Comparison of ENCODE assay signal across 23 mouse cellular contexts in the genomic region with DNA sequence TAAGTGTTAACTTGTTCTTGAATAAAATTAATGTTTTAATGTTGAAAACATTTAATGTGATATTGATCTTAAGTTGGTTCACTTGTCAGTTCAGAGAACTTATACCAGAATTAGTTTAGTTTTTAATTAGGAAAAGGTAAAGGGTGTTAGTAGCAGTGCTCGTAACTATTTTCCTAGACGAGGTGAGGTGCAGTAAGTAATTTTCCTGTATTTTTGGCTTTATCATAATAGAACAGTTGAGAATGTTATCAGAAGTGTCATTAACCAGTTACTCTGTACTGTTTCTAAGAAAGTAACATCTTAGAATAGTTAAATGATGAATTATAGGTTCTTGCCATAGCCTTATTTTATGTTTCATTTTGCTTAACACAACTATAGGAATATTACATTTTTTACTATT. TPM values are rescaled to one million over a fixed set of nuclear protein-coding genes. Genes with fewer than 3 reads are reported as not detected.
A peak's percentile ranks its signal among the peaks of the same experiment; 100 is the strongest.
DNase-seq lines count a peak whose midpoint lies in the region; ATAC-seq and TF ChIP-seq lines count a peak whose summit lies in the region.
"Had no signal": no experiment of that assay in that cellular context is flagged by ENCODE, and none has a peak within 500 bp of the region (broad histone marks: within the 10 kb centered on the region; RNA-seq: fewer than 3 reads in every experiment).

No protein-coding gene starts in this region.

- 0 out of 2 replicates have a peak overlapping the region, but pooled peaks have one; percentile 24 for H3K27ac ChIP-seq in heart, embryonic 13.5 days (replicated peaks)
- H3K27ac ChIP-seq in liver, embryonic 11.5 days (ENCODE audit: low read depth, low read length): 0 out of 2 replicates have a peak overlapping the region, but pooled peaks have one; percentile 70
- peak overlapping the region; percentile 97 for H3K27ac ChIP-seq in liver, embryonic 13.5 days
- H3K27ac ChIP-seq: hindbrain, embryonic 12.5 days; hindbrain, postnatal 0 days; limb, embryonic 13.5 days; macrophage; midbrain, embryonic 13.5 days had no signal

- H3K9ac ChIP-seq in heart, embryonic 13.5 days: no peak overlapping the region
- no peak overlapping the region for H3K9ac ChIP-seq in liver, embryonic 11.5 days (ENCODE audit: low read depth, low read length)
- peak overlapping the region; percentile 65 for H3K9ac ChIP-seq in liver, embryonic 13.5 days
- H3K9ac ChIP-seq: hindbrain, embryonic 12.5 days; intestine, embryonic 15.5 days; limb, embryonic 13.5 days; midbrain, embryonic 13.5 days had no signal

- WGBS in heart, embryonic 13.5 days: 42% methylated on average over 2 of the region's 2 CpGs
- WGBS in liver, embryonic 11.5 days: 29% methylated on average over 2 of the region's 2 CpGs
- WGBS in liver, embryonic 13.5 days (ENCODE audit: insufficient replicate concordance): 5% methylated on average over 2 of the region's 2 CpGs

- H3K36me3 ChIP-seq in heart, embryonic 13.5 days: no peaks in the 10 kb centered on the region
- no peaks in the 10 kb centered on the region for H3K36me3 ChIP-seq in liver, embryonic 11.5 days (ENCODE audit: control insufficient read depth, insufficient read depth, low read length)
- peaks cover 4% of the 10 kb centered on the region; the same call in 1 of the 2 replicates for H3K36me3 ChIP-seq in liver, embryonic 13.5 days
- H3K36me3 ChIP-seq in myocyte (ENCODE audit: control insufficient read depth, insufficient read depth): no peaks in the 10 kb centered on the region
- H3K36me3 ChIP-seq: hindbrain, embryonic 12.5 days; intestine, embryonic 15.5 days; limb, embryonic 13.5 days; midbrain, embryonic 13.5 days had no signal

- H3K27me3 ChIP-seq in heart, embryonic 13.5 days (replicated peaks): no peaks in the 10 kb centered on the region
- H3K27me3 ChIP-seq in liver, embryonic 11.5 days (replicated peaks; ENCODE audit: control insufficient read depth, insufficient read depth, low read length): no peaks in the 10 kb centered on the region
- H3K27me3 ChIP-seq in liver, embryonic 13.5 days: no peaks in the 10 kb centered on the region
- no peaks in the 10 kb centered on the region for H3K27me3 ChIP-seq in myocyte (ENCODE audit: control insufficient read depth, insufficient read depth, insufficient read length)
- H3K27me3 ChIP-seq: hindbrain, embryonic 12.5 days; intestine, embryonic 15.5 days; limb, embryonic 13.5 days; midbrain, embryonic 13.5 days had no signal

- H3K79me2 ChIP-seq in myocyte (ENCODE audit: control insufficient read depth, insufficient read depth): peaks cover 100% of the 10 kb centered on the region

- H3K4me3 ChIP-seq in heart, embryonic 13.5 days: no peak overlapping the region
- H3K4me3 ChIP-seq in liver, embryonic 11.5 days (ENCODE audit: low read depth, low read length): peak overlapping the region; percentile 27; the same call in 1 of the 2 replicates
- peak overlapping the region; percentile 37 for H3K4me3 ChIP-seq in liver, embryonic 13.5 days (replicated peaks)
- H3K4me3 ChIP-seq in myocyte: no peak overlapping the region
- H3K4me3 ChIP-seq: hindbrain, embryonic 12.5 days; intestine, embryonic 15.5 days; limb, embryonic 13.5 days; midbrain, embryonic 13.5 days had no signal

- TF ChIP-seq POLR2A in myocyte (IDR thresholded peaks at IDR 0.05; ENCODE audit: insufficient read length, low read depth): no peak

- no peak for ATAC-seq in heart, embryonic 13.5 days (ENCODE audit: extremely low read depth, insufficient number of reproducible peaks, low FRiP score, low TSS enrichment)
- peak; percentile 45; the same call in 1 of the 2 replicates for ATAC-seq in liver, embryonic 11.5 days (replicated peaks; ENCODE audit: low FRiP score)
- ATAC-seq in liver, embryonic 13.5 days (ENCODE audit: low read depth): peak; percentile 24
- ATAC-seq: forebrain, embryonic 16.5 days; hindbrain, postnatal 0 days; intestine, embryonic 15.5 days; midbrain, embryonic 13.5 days had no signal

- DNase-seq in heart, adult 11 months: no peak
- no peak for DNase-seq in liver, embryonic 11.5 days (ENCODE audit: low spot score)
- DNase-seq in liver: no peak
- no peak for DNase-seq in liver, embryonic 13.5 days
- DNase-seq in cerebellum, postnatal 36 days: no peak
- DNase-seq in cerebellum, adult 8-10 months: no peak
- DNase-seq: adrenal gland, postnatal 10 days; B cell, adult 2 months; cerebellum, adult 11 months; cerebellum, postnatal 14 days; lung, adult 2 months; lung, postnatal 10 days; retina, postnatal 1 day; right cerebral cortex, postnatal 14 days had no signal

- H3K4me1 ChIP-seq in heart, embryonic 13.5 days: peaks cover 76% of the 10 kb centered on the region
- H3K4me1 ChIP-seq in liver, embryonic 11.5 days (replicated peaks; ENCODE audit: control insufficient read depth, insufficient read depth, low read length): peaks cover 71% of the 10 kb centered on the region
- H3K4me1 ChIP-seq in liver, embryonic 13.5 days (replicated peaks): peaks cover 79% of the 10 kb centered on the region

- H3ac ChIP-seq in myocyte (ENCODE audit: control insufficient read depth, insufficient read length): no peak overlapping the region

- no peaks in the 10 kb centered on the region for H3K9me3 ChIP-seq in heart, embryonic 13.5 days
- H3K9me3 ChIP-seq in liver, embryonic 11.5 days (ENCODE audit: control insufficient read depth, low read length): no peaks in the 10 kb centered on the region
- no peaks in the 10 kb centered on the region for H3K9me3 ChIP-seq in liver, embryonic 13.5 days (replicated peaks)
- H3K9me3 ChIP-seq: hindbrain, embryonic 12.5 days; intestine, embryonic 15.5 days; limb, embryonic 13.5 days; midbrain, embryonic 13.5 days had no signal

- H3K4me2 ChIP-seq in heart, embryonic 13.5 days: peak overlapping the region; percentile 31; the same call in 1 of the 2 replicates
- peak overlapping the region; percentile 76 for H3K4me2 ChIP-seq in liver, embryonic 11.5 days
- H3K4me2 ChIP-seq in liver, embryonic 13.5 days: peak overlapping the region; percentile 61
- H3K4me2 ChIP-seq in myocyte (ENCODE audit: low read depth): peak overlapping the region; percentile 72
- H3K4me2 ChIP-seq: hindbrain, embryonic 12.5 days; limb, embryonic 13.5 days; midbrain, embryonic 13.5 days had no signal

TF ChIP-seq in myocyte, 11 proteins besides CTCF, POLR2A, EP300 and RAD21:
- TF ChIP-seq SRF (IDR thresholded peaks at IDR 0.05; ENCODE audit: control insufficient read depth, insufficient read length, low read depth): no peak
- no peak for TF ChIP-seq MYOG (IDR thresholded peaks at IDR 0.05; ENCODE audit: control insufficient read depth in 1 of 3, insufficient read depth in 1 of 3, insufficient read length in 2 of 3, low read depth in 2 of 3)
- TF ChIP-seq USF1 (IDR thresholded peaks at IDR 0.05; ENCODE audit: low read depth): no peak
- no peak for TF ChIP-seq MYOD1 (IDR thresholded peaks at IDR 0.05; ENCODE audit: control insufficient read depth in 1 of 3, insufficient read length in 2 of 3, low read depth in 2 of 3)
- TF ChIP-seq CEBPB (IDR thresholded peaks at IDR 0.05; ENCODE audit: insufficient read depth, poor library complexity, severe bottlenecking): no peak
- no peak for TF ChIP-seq POLR2AphosphoS2 (IDR thresholded peaks at IDR 0.05; ENCODE audit: insufficient read length, low read depth)
- TF ChIP-seq TCF3 (IDR thresholded peaks at IDR 0.05; ENCODE audit: insufficient read length, low read depth): no peak
- TF ChIP-seq E2F4 (IDR thresholded peaks at IDR 0.05; ENCODE audit: insufficient read depth): no peak
- TF ChIP-seq MAX (IDR thresholded peaks at IDR 0.05; ENCODE audit: low read depth): no peak
- no peak for TF ChIP-seq REST (IDR thresholded peaks at IDR 0.05; ENCODE audit: insufficient read depth, insufficient read length)
- TF ChIP-seq TCF12 (IDR thresholded peaks at IDR 0.05; ENCODE audit: insufficient read depth, poor library complexity, severe bottlenecking): no peak

RNA-seq across cellular contexts. Expression of gene Picalm, which starts 15.0 kb away (rescaled TPM):
- 29.1 and 31.0 TPM in 2 replicates for polyA plus RNA-seq in heart, embryonic 13.5 days (2015; fragmentation: Nextera tagmentation; extraction: Ambion mirVana)
- polyA plus RNA-seq in liver, embryonic 11.5 days (2014; fragmentation: Nextera tagmentation; extraction: Ambion mirVana): 62.6 and 65.9 TPM in 2 replicates
- 51.1 and 58.4 TPM in 2 replicates for polyA plus RNA-seq in liver, embryonic 13.5 days (2015; fragmentation: Nextera tagmentation; extraction: Ambion mirVana)
- polyA plus RNA-seq in myocyte (2012; fragmentation: generic; extraction: Trizol): 40.1 TPM

Comparison
In these comparisons a context has a peak if more than half of its experiments do, and no peak if none do; other contexts are left out.
1. H3K27ac ChIP-seq: peak in every context shown above with its lines; median percentile 97 in liver, embryonic 13.5 days; 70 in liver, embryonic 11.5 days; 24 in heart, embryonic 13.5 days.
2. H3K4me3 ChIP-seq: peak in liver, embryonic 11.5 days (single experiment) and liver, embryonic 13.5 days (single experiment); none in heart, embryonic 13.5 days (single experiment) and myocyte (single experiment).
3. Peak in every context shown above with its lines, with median percentiles within 50 percentile points of each other: H3K4me2 ChIP-seq.